In genomic region chr9:3019835-3020727, GRCm38 (mm10) we compare ENCODE assay signal across 11 mouse cellular contexts. TPM values are rescaled to one million over a fixed set of nuclear protein-coding genes. Genes with fewer than 3 reads are reported as not detected.
DNase-seq lines count a peak whose midpoint lies in the region; ATAC-seq and TF ChIP-seq lines count a peak whose summit lies in the region.
"Not testable (repeated sequence)": the region's sequence is repeated elsewhere in the genome, so short reads cannot be mapped to it uniquely, and the experiment has no call there.
"Had no signal": no experiment of that assay in that cellular context is flagged by ENCODE, and none has a peak within 500 bp of the region (broad histone marks: within the 10 kb centered on the region; RNA-seq: fewer than 3 reads in every experiment).

No protein-coding gene starts in this region.

- not testable (repeated sequence) for H3K9ac ChIP-seq in kidney, postnatal 0 days (ENCODE audit: low read depth, low read length)

- TF ChIP-seq CTCF in cerebellum, adult 2 months (IDR thresholded peaks at IDR 0.05; ENCODE audit: borderline replicate concordance, insufficient read depth, low read depth, low read length); kidney, postnatal 0 days (IDR thresholded peaks at IDR 0.05; ENCODE audit: low read depth): not testable (repeated sequence)

- not testable (repeated sequence) for H3K9me3 ChIP-seq in kidney, postnatal 0 days (replicated peaks; ENCODE audit: low read length)

- not testable (repeated sequence) for H3K4me1 ChIP-seq in cerebellum, adult 2 months (ENCODE audit: control insufficient read depth, insufficient read depth, low read length); kidney, postnatal 0 days (replicated peaks; ENCODE audit: insufficient read depth, low read length)

- not testable (repeated sequence) for H3K27me3 ChIP-seq in cerebellum, adult 2 months (ENCODE audit: control insufficient read depth, insufficient read depth, low read length); kidney, postnatal 0 days (ENCODE audit: insufficient read depth, low read length)

- 78% methylated on average over 17 of the region's 19 CpGs for WGBS in cerebellum, adult 2 months
- WGBS in kidney, postnatal 0 days, result 82% methylated on average over 11 of the region's 19 CpGs

- not testable (repeated sequence) for H3K27ac ChIP-seq in cerebellum, adult 2 months (ENCODE audit: insufficient read depth, low read length); kidney, postnatal 0 days

- H3K36me3 ChIP-seq in kidney, postnatal 0 days (ENCODE audit: insufficient read depth, low read length), result not testable (repeated sequence)

- not testable (repeated sequence) for H3K4me3 ChIP-seq in cerebellum, adult 2 months (replicated peaks; ENCODE audit: insufficient read depth, low read depth, low read length); kidney, postnatal 0 days (replicated peaks; ENCODE audit: low read depth, low read length)

- H3K4me2 ChIP-seq in kidney, postnatal 0 days (ENCODE audit: low read length), result not testable (repeated sequence)

- peak; percentile 50 for ATAC-seq in kidney, postnatal 0 days (replicated peaks; ENCODE audit: low FRiP score, low read depth)
- peak; percentile 38 for ATAC-seq in megakaryocyte progenitor cell, adult 5-6 weeks (replicated peaks; ENCODE audit: poor library complexity)

- DNase-seq in cerebellum, adult 2 months, result peak; percentile 57 to 62
- peak; percentile 60 to 80 for DNase-seq in frontal cortex, adult 2 months (ENCODE audit: extremely low spot score in 1 of 2, low spot score in 1 of 2)
- peak; percentile 52 to 68 for DNase-seq in heart, postnatal 10 days
- not testable (repeated sequence) for DNase-seq in kidney, postnatal 0 days (ENCODE audit: low spot score)
- DNase-seq in left cerebral cortex, postnatal 14 days (ENCODE audit: low spot score in 2 of 2), result peak; percentile 72 to 90
- DNase-seq in right cerebral cortex, postnatal 36 days (ENCODE audit: low spot score in 2 of 2), result peak; percentile 32 to 41
- peak; percentile 55 to 74 for DNase-seq in urinary bladder, postnatal 36 days (ENCODE audit: low spot score in 2 of 2)

- intact Hi-C loops in heart, postnatal 10 days (cut with DNase I); left cerebral cortex, postnatal 14 days (cut with DNase I): not testable (repeated sequence)

- not testable (repeated sequence) for TF ChIP-seq POLR2A in cerebellum, adult 2 months (IDR thresholded peaks at IDR 0.05; ENCODE audit: borderline replicate concordance, insufficient read depth, low read length)

RNA-seq across cellular contexts. Expression of gene Gm10719, which starts 2.9 kb away (rescaled TPM):
- 0.47 TPM in 1 of 2 replicates, not detected in the other for polyA plus RNA-seq in cerebellum, adult 2 months (2012; rRNA removed)
- polyA plus RNA-seq in frontal cortex, adult 2 months (2012; rRNA removed), result not detected in 2 replicates
- total RNA-seq in heart, postnatal 10 days (2021), result not detected
- 0.24 TPM in 1 of 2 replicates, not detected in the other for polyA plus RNA-seq in kidney, postnatal 0 days (2015; fragmentation: Nextera tagmentation; extraction: Ambion mirVana)
- total RNA-seq in left cerebral cortex, postnatal 14 days (2021), result 1 to 10 TPM in 1 of 2 experiments, not detected in 1; 1.5 TPM
- not detected in 2 replicates for total RNA-seq in megakaryocyte progenitor cell, adult 5-6 weeks (2015)
- total RNA-seq in megakaryocyte progenitor cell, adult 5-6 weeks (2017), result 0.91 and 1.0 TPM in 2 replicates
- total RNA-seq: heart, adult 2 months had no signal
- polyA plus RNA-seq: heart, adult 2 months; macrophage; small intestine, adult 2 months had no signal

RNA-seq across cellular contexts. Expression of gene Gm10718, which starts 3.3 kb away (rescaled TPM):
- 0.22 and 0.26 TPM in 2 replicates for polyA plus RNA-seq in cerebellum, adult 2 months (2012; rRNA removed)
- polyA plus RNA-seq in frontal cortex, adult 2 months (2012; rRNA removed), result 0.26 and 0.32 TPM in 2 replicates
- total RNA-seq in heart, postnatal 10 days (2021), result under 1 TPM in 1 of 2 experiments, not detected in 1; 0.99 TPM
- polyA plus RNA-seq in kidney, postnatal 0 days (2015; fragmentation: Nextera tagmentation; extraction: Ambion mirVana), result 0.30 TPM in 1 of 2 replicates, not detected in the other
- under 1 TPM in 1 of 2 experiments, not detected in 1; 0.72 TPM for total RNA-seq in left cerebral cortex, postnatal 14 days (2021)
- not detected in 2 replicates for total RNA-seq in megakaryocyte progenitor cell, adult 5-6 weeks (2015)
- total RNA-seq in megakaryocyte progenitor cell, adult 5-6 weeks (2017), result 0.50 TPM in 1 of 2 replicates, not detected in the other
- polyA plus RNA-seq: heart, adult 2 months; macrophage; small intestine, adult 2 months had no signal

RNA-seq across cellular contexts. Expression of gene Gm10720, which starts 4.6 kb away (rescaled TPM):
- not detected in 2 replicates for polyA plus RNA-seq in cerebellum, adult 2 months (2012; rRNA removed)
- polyA plus RNA-seq in frontal cortex, adult 2 months (2012; rRNA removed), result not detected in 2 replicates
- total RNA-seq in heart, postnatal 10 days (2021), result not detected
- polyA plus RNA-seq in kidney, postnatal 0 days (2015; fragmentation: Nextera tagmentation; extraction: Ambion mirVana), result not detected in 2 replicates
- not detected for total RNA-seq in left cerebral cortex, postnatal 14 days (2021)
- total RNA-seq in megakaryocyte progenitor cell, adult 5-6 weeks (2015), result not detected in 2 replicates
- total RNA-seq in megakaryocyte progenitor cell, adult 5-6 weeks (2017), result not detected in 2 replicates
- total RNA-seq: heart, adult 2 months had no signal
- polyA plus RNA-seq: heart, adult 2 months; macrophage; small intestine, adult 2 months had no signal

RNA-seq across cellular contexts. Expression of gene Gm10717, which starts 5.1 kb away (rescaled TPM):
- not detected in 2 replicates for polyA plus RNA-seq in cerebellum, adult 2 months (2012; rRNA removed)
- not detected in 2 replicates for polyA plus RNA-seq in frontal cortex, adult 2 months (2012; rRNA removed)
- not detected for total RNA-seq in heart, postnatal 10 days (2021)
- 0.29 TPM in 1 of 2 replicates, not detected in the other for polyA plus RNA-seq in kidney, postnatal 0 days (2015; fragmentation: Nextera tagmentation; extraction: Ambion mirVana)
- under 1 TPM in 1 of 2 experiments, not detected in 1; 0.68 TPM for total RNA-seq in left cerebral cortex, postnatal 14 days (2021)
- not detected in 2 replicates for total RNA-seq in megakaryocyte progenitor cell, adult 5-6 weeks (2015)
- total RNA-seq in megakaryocyte progenitor cell, adult 5-6 weeks (2017), result 0.51 TPM in 1 of 2 replicates, not detected in the other
- polyA plus RNA-seq: heart, adult 2 months; macrophage; small intestine, adult 2 months had no signal

RNA-seq across cellular contexts. Expression of gene Gm10721, which starts 7.1 kb away (rescaled TPM):
- polyA plus RNA-seq in cerebellum, adult 2 months (2012; rRNA removed), result not detected in 2 replicates
- polyA plus RNA-seq in frontal cortex, adult 2 months (2012; rRNA removed), result not detected in 2 replicates
- total RNA-seq in heart, postnatal 10 days (2021), result not detected
- not detected in 2 replicates for polyA plus RNA-seq in kidney, postnatal 0 days (2015; fragmentation: Nextera tagmentation; extraction: Ambion mirVana)
- total RNA-seq in left cerebral cortex, postnatal 14 days (2021), result not detected
- not detected in 2 replicates for total RNA-seq in megakaryocyte progenitor cell, adult 5-6 weeks (2015)
- total RNA-seq in megakaryocyte progenitor cell, adult 5-6 weeks (2017), result 1.0 TPM in 1 of 2 replicates, not detected in the other
- polyA plus RNA-seq: heart, adult 2 months; macrophage; small intestine, adult 2 months had no signal
